Mouse (Mus musculus) heart, adult 2 months (tissue): ENCODE measurements around the gene Daam2.

ENCODE experiments used
- CTCF ChIP-seq: fragments of 200-600 bp; IDR thresholded peaks from 2 replicates; pipeline ENCODE4 v1.8.1; 2022; ENCODE audit warnings: antibody characterized with exemption, mild to moderate bottlenecking, moderate library complexity
- EP300 ChIP-seq: fragments of 200-500 bp; IDR thresholded peaks from 2 replicates; pipeline ENCODE4 v1.6.1; 2011; ENCODE audit warnings: low read depth, low read length, control low read depth; ENCODE audit not compliant: insufficient read depth
- POLR2A ChIP-seq: fragments of 200-500 bp; IDR thresholded peaks from 2 replicates; pipeline ENCODE4 v1.6.1; 2011; ENCODE audit warnings: mild to moderate bottlenecking, low read depth, low read length, control low read depth; ENCODE audit not compliant: insufficient read depth

DNA sequence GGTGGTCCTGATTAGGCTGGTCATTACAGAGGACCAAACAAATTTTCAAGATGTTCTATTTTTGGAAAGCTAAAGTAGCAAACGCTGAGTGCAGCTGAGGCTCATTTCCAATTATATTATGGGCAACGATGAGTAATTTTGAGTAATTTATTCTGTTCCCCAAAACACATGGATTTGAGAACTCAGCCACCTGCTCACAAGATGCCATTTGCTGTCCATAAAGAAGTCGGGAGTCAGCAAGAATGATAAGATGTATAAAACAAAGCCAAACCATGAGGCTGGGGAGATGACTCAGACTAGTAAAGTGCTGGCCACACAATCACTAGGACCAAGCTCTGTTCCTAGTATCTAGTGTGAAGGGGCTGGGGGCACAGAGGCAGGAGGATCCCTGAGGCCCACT lies 79.7 kb downstream of the Daam2 start:
- no peak for TF ChIP-seq CTCF
- TF ChIP-seq POLR2A: no peak
- no peak for TF ChIP-seq EP300
